Mouse (Mus musculus): Measurements from ENCODE around the gene Msl2. TPM values are rescaled to one million over a fixed set of nuclear protein-coding genes. Genes with fewer than 3 reads are reported as not detected.

Msl2 gene
- total and polyA plus RNA-seq, 3 experiments, result 38.4 to 56.7 (median 46.8) TPM

Other genes with a start within 250 kb of the Msl2 start
- gene Pccb, start 39.2 kb upstream of the Msl2 start, total RNA-seq (2021), result 100 to 1,000 TPM; 140 to 166 TPM
- gene Pccb, start 39.2 kb upstream of the Msl2 start, polyA plus RNA-seq (2012; rRNA removed), result 113 and 128 TPM in 2 replicates
- 10 to 100 TPM; 21.5 to 22.2 TPM for gene Ppp2r3a, start 177.7 kb downstream of the Msl2 start, total RNA-seq (2021)
- 1.1 and 1.7 TPM in 2 replicates for gene Ppp2r3a, start 177.7 kb downstream of the Msl2 start, polyA plus RNA-seq (2012; rRNA removed)